Mouse (Mus musculus): ENCODE results near the gene Fam76a. TPM values are rescaled to one million over a fixed set of nuclear protein-coding genes. Genes with fewer than 3 reads are reported as not detected.

The Fam76a gene
- polyA plus RNA-seq, 1 experiment from 2014 or later = 47.9 TPM

GRCm38 (mm10) chr4:132959679-132960045 lies 37.3 kb upstream of the Fam76a start:
- 54% methylated on average over 3 of the region's 3 CpGs for WGBS
- Histone ChIP-seq H3K27ac (replicated peaks) (peak overlapping the region; percentile 85), H3K4me1 (peaks cover 20% of the 10 kb centered on the region), H3K9me3 (replicated peaks) (no peaks in the 10 kb centered on the region), H3K9ac (no peak overlapping the region), H3K4me2 (replicated peaks) (no peak overlapping the region), H3K4me3 (replicated peaks) (no peak overlapping the region), H3K27me3 (no peaks in the 10 kb centered on the region), H3K36me3 (no peaks in the 10 kb centered on the region)
- ATAC-seq (ENCODE audit: insufficient number of reproducible peaks, low FRiP score, low TSS enrichment, low read depth) = no peak

DNA sequence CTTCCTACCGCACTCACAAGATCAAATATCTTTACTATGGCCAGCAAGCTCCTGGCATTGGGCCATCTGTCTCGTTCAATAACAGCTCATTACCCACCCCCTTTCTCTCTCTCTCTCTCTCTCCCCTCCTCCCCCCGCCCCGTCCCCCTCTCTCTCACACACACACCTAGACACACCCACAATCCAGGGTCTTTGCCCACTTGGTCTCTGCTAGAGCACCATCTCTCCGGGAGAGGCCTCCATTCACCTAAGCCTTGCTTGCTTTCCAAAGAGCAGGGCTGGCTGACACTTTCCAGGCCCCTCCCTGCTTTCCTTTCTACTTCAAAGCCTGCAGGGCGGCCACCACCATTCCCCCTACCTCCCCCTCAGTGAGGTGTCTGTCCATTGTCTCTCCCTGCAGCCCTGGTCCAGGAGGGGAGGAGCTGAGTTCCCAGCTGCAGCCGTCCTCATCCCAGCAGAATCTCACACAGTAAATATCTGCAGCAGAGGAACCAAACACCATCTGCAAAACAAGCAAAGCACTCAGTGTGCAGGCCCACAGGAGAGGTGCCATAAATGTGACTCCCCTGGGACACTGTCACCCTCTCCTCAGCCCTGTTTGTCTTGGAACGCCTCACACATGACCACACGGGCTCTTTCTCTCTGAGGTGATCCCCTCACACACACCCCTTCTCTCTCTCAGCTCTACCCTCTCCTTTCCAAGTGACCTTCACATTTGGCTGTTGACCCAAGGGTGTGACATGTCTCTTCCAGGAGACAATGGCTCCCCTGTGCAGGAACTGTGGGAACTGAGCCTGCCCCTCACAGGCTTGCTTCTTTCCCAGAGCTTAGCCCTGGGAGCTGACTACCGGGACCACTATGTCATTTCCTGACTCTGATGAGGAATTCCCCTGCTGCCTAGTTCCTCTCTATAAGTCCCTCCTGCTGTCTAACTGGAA lies 36.7 kb upstream of the Fam76a start:
- Histone ChIP-seq H3K9me3 (replicated peaks) (no peaks in the 10 kb centered on the region), H3K4me2 (replicated peaks) (0 out of 2 replicates have a peak overlapping the region, but pooled peaks have one; percentile 8), H3K27me3 (no peaks in the 10 kb centered on the region), H3K4me1 (peaks cover 20% of the 10 kb centered on the region), H3K27ac (replicated peaks) (peak overlapping the region; percentile 85), H3K9ac (no peak overlapping the region), H3K4me3 (replicated peaks) (no peak overlapping the region), H3K36me3 (no peaks in the 10 kb centered on the region)
- ATAC-seq (ENCODE audit: insufficient number of reproducible peaks, low FRiP score, low TSS enrichment, low read depth) = peak; percentile 77
- WGBS = 13% methylated on average over 10 of the region's 10 CpGs

GRCm38 (mm10) chr4:132955395-132955791 lies 33.0 kb upstream of the Fam76a start:
- Histone ChIP-seq H3K4me1 (peaks cover 25% of the 10 kb centered on the region), H3K4me2 (replicated peaks) (no peak overlapping the region), H3K27me3 (no peaks in the 10 kb centered on the region), H3K36me3 (no peaks in the 10 kb centered on the region), H3K4me3 (replicated peaks) (no peak overlapping the region), H3K9ac (no peak overlapping the region), H3K9me3 (replicated peaks) (no peaks in the 10 kb centered on the region), H3K27ac (replicated peaks) (no peak overlapping the region)
- no peak for ATAC-seq (ENCODE audit: insufficient number of reproducible peaks, low FRiP score, low TSS enrichment, low read depth)
- 40% methylated on average over 2 of the region's 2 CpGs for WGBS

- Histone ChIP-seq H3K9ac (no peak overlapping the region), H3K9me3 (replicated peaks) (no peaks in the 10 kb centered on the region), H3K36me3 (no peaks in the 10 kb centered on the region), H3K4me1 (peaks cover 25% of the 10 kb centered on the region), H3K27me3 (no peaks in the 10 kb centered on the region), H3K4me3 (replicated peaks) (no peak overlapping the region), H3K4me2 (replicated peaks) (no peak overlapping the region), H3K27ac (replicated peaks) (no peak overlapping the region)
- no peak for ATAC-seq (ENCODE audit: insufficient number of reproducible peaks, low FRiP score, low TSS enrichment, low read depth)
- WGBS = 73% methylated on average over 7 of the region's 7 CpGs
These were observed 32.4 kb upstream of the Fam76a start for GRCm38 (mm10) chr4:132954530-132955394.

DNA sequence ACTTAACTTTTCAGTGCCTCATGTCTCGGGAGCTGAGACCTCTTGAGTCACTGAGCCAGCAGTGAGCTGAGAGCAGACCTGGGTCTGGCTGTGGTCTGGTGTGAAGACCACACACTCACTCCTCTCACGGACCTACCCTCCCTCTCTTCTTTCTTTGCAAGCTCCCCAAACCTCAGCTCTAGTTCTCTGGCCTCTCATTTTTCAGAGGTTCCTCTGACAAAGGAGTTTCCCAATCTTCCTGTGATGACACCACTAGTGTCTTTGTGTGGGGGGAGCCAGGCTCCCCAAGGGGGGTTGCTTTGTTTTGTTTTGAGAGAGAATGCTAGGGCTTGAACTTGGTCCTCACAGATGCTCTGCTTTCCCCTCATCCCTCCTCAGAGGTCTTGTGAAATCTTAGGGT lies 28.6 kb upstream of the Fam76a start:
- no peak overlapping the region for H3K4me3 ChIP-seq (replicated peaks)
- 39% methylated on average over 2 of the region's 2 CpGs for WGBS
- H3K27me3 ChIP-seq = no peaks in the 10 kb centered on the region
- H3K4me1 ChIP-seq = peaks cover 21% of the 10 kb centered on the region
- H3K36me3 ChIP-seq = no peaks in the 10 kb centered on the region
- H3K9me3 ChIP-seq (replicated peaks) = no peaks in the 10 kb centered on the region
- ATAC-seq (ENCODE audit: insufficient number of reproducible peaks, low FRiP score, low TSS enrichment, low read depth) = no peak
- no peak overlapping the region for H3K27ac ChIP-seq (replicated peaks)
- H3K9ac ChIP-seq = no peak overlapping the region
- H3K4me2 ChIP-seq (replicated peaks) = no peak overlapping the region

DNA sequence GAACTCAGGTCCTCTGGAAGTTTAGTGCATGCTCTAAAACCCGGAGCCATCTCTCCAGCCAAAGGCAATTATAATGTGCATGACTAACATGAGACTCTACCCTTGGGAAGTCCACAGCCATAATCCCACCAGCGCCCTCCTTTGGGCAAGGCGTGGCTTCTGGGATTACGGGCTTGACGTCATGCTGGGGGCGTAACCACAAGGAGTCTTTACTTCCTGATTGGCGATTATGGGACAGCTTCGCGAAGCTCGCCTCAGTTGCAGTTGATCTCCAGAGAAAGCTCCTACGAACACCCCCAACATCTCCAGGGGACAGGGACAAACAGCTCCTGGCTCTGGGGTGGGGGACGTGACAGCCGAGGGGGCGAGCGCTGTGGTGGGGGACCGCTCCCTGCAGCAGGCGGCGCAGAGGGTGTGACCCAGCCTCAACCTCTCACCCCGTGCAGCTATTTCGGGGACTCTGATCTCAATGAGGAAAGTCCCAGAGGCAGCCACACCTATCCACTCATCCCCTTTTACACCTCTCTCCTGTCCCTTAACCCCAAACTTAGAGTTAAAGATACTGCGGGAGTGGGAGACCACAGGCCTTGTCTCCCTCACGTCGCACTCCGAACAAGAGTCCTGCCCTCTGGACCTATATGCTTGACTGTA lies 27.6 kb upstream of the Fam76a start:
- Histone ChIP-seq H3K9me3 (replicated peaks) (no peaks in the 10 kb centered on the region), H3K4me2 (replicated peaks) (peak overlapping the region; percentile 33), H3K27me3 (no peaks in the 10 kb centered on the region), H3K4me3 (replicated peaks) (peak overlapping the region; percentile 14; the same call in 1 of the 2 replicates), H3K4me1 (peaks cover 31% of the 10 kb centered on the region), H3K9ac (no peak overlapping the region), H3K36me3 (no peaks in the 10 kb centered on the region), H3K27ac (replicated peaks) (peak overlapping the region; percentile 36; the same call in 1 of the 2 replicates)
- 25% methylated on average over 24 of the region's 24 CpGs for WGBS
- ATAC-seq (ENCODE audit: insufficient number of reproducible peaks, low FRiP score, low TSS enrichment, low read depth) = no peak

GRCm38 (mm10) chr4:132946047-132947001 lies 24.0 kb upstream of the Fam76a start:
- Histone ChIP-seq H3K27me3 (no peaks in the 10 kb centered on the region), H3K36me3 (no peaks in the 10 kb centered on the region), H3K4me3 (replicated peaks) (peak overlapping the region; percentile 23), H3K4me2 (replicated peaks) (peak overlapping the region; percentile 50), H3K9ac (0 out of 2 replicates have a peak overlapping the region, but pooled peaks have one; percentile 15), H3K27ac (replicated peaks) (peak overlapping the region; percentile 84), H3K9me3 (replicated peaks) (no peaks in the 10 kb centered on the region), H3K4me1 (peaks cover 32% of the 10 kb centered on the region)
- peak; percentile 39; the same call in 1 of the 2 replicates for ATAC-seq (ENCODE audit: insufficient number of reproducible peaks, low FRiP score, low TSS enrichment, low read depth)
- 13% methylated on average over 27 of the region's 27 CpGs for WGBS

- peak overlapping the region; percentile 50 for H3K4me2 ChIP-seq (replicated peaks)
- H3K27ac ChIP-seq (replicated peaks) = peak overlapping the region; percentile 84
- peak; percentile 84 for ATAC-seq (ENCODE audit: insufficient number of reproducible peaks, low FRiP score, low TSS enrichment, low read depth)
- 0 out of 2 replicates have a peak overlapping the region, but pooled peaks have one; percentile 15 for H3K9ac ChIP-seq
- peak overlapping the region; percentile 23 for H3K4me3 ChIP-seq (replicated peaks)
- no peaks in the 10 kb centered on the region for H3K27me3 ChIP-seq
- peaks cover 28% of the 10 kb centered on the region for H3K4me1 ChIP-seq
- H3K36me3 ChIP-seq = no peaks in the 10 kb centered on the region
- H3K9me3 ChIP-seq (replicated peaks) = no peaks in the 10 kb centered on the region
- WGBS = 6% methylated on average over 15 of the region's 15 CpGs
These were observed 23.1 kb upstream of the Fam76a start for GRCm38 (mm10) chr4:132945261-132946046.

GRCm38 (mm10) chr4:132944776-132945175 lies 22.4 kb upstream of the Fam76a start:
- H3K9ac ChIP-seq = no peak overlapping the region
- ATAC-seq (ENCODE audit: insufficient number of reproducible peaks, low FRiP score, low TSS enrichment, low read depth) = no peak

More at GRCm38 (mm10) chr4:132944776-132945175, 22.4 kb upstream of the Fam76a start:
- Histone ChIP-seq H3K9me3 (replicated peaks) (no peaks in the 10 kb centered on the region), H3K4me3 (replicated peaks) (no peak overlapping the region), H3K27ac (replicated peaks) (no peak overlapping the region), H3K27me3 (no peaks in the 10 kb centered on the region), H3K36me3 (no peaks in the 10 kb centered on the region), H3K4me2 (replicated peaks) (no peak overlapping the region), H3K4me1 (peaks cover 21% of the 10 kb centered on the region)
- 69% methylated on average over 4 of the region's 4 CpGs for WGBS

All from embryonic facial prominence, embryonic 15.5 days (tissue).